Mouse (Mus musculus): ENCODE measurements around the gene Kcne1. TPM values are rescaled to one million over a fixed set of nuclear protein-coding genes. Genes with fewer than 3 reads are reported as not detected.
A peak's percentile ranks its signal among the peaks of the same experiment; 100 is the strongest.

Gene Kcne1
- total RNA-seq, 4 experiments from 2014 or later, result 2.7 to 7.8 (median 4.7) TPM

- no peak for DNase-seq (ENCODE audit: low spot score)
Observed at GRCm38 (mm10) chr16:92307947-92308346, 51.3 kb downstream of the Kcne1 start.

DNA sequence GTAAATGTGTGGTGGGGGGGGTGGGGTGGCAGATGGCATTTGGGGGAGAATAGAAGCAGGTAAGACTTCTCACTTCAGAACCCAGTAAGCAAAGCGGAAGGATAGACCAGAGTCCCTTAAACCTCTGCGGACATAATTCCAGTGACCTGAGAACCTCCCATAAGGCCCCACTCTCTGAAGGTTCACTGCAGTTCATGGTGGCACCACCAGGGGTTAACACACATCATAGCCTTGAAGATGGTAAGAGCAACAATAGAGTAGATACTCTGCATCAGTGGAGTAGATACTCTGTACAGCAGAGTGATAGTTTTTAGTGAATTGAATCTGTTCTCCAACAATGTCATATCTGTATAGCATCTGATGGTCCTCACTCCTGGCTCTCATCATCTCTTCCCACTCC lies 53.7 kb downstream of the Kcne1 start:
- DNase-seq (ENCODE audit: low spot score), result no peak

GRCm38 (mm10) chr16:92302506-92302905 lies 56.8 kb downstream of the Kcne1 start:
- no peak for DNase-seq (ENCODE audit: low spot score)

GRCm38 (mm10) chr16:92301989-92302388 lies 57.3 kb downstream of the Kcne1 start:
- no peak for DNase-seq (ENCODE audit: low spot score)

DNA sequence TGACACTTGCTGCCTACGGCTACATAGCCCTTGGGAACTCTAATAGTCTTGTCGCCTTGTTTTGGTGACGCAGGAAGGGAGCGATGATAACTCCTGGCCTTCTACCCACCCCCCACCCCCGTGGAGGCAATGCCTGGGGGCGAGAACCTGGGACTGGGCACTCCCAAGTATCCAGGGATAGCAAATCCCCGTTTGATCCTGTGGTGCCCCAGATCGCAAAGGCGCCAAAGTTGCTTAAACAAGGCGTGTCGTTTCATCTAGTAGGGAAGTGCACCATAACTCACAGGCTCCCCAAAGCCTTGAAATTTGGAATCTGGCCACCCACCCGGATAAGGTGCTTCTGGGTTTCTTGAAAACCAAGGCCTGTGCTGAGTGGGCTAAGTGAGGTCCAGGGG lies 57.9 kb downstream of the Kcne1 start:
- DNase-seq (ENCODE audit: low spot score), result no peak

DNA sequence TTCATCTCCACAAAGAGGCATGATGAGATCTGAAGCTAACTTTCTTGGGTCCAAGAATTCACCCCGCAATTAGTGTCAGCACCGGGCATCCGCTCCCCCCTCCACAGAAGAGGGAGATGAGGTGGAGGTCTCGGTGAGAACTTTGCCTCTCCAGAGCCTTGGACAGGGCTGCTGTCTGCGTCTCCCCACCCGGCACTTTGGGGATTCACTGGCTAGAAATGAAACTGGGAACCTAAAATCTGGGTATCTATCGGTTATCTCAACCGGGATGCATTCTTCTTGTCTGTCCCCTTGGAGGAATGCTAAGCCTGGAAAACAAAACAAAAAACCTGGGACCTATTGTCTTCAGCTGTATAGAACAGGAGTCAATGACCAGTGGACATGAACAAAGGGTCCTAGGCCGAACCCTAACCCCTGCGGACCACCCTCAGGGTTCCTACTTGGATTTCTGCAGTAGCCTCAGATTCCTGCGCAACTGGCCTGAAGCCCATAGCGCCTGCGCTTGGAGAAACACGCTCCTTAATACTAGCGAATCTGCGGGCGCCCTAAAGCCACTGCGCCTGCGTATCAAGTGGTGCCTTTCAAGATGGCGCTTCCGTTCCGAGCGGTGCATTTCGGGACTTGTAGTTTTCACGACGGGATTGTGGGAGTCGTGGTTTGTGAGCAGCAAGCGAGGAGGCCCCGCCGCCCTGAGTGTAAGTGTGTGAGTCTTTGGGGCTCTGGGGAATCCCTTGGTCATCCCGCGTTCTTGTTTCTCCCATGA lies 58.4 kb downstream of the Kcne1 start, which contains the start of gene Smim11:
TSS of gene Smim11 (plus strand) at position 638 of the 763 bp plus-strand sequence.
- peak; percentile 96 for DNase-seq (ENCODE audit: low spot score)

Other genes starting within 250 kb of the Kcne1 start
- gene Kcne2, start 67.1 kb downstream of the Kcne1 start, total RNA-seq (2022), result not detected
- gene Smim11, start 58.2 kb downstream of the Kcne1 start, total RNA-seq (2022), result 10 to 100 TPM; 84.4 to 94.5 (median 88.3) TPM
- under 1 TPM; 0.24 to 0.86 (median 0.42) TPM for gene Fam243, start 38.0 kb downstream of the Kcne1 start, total RNA-seq (2022)
- gene Rcan1, start 111.4 kb upstream of the Kcne1 start, total RNA-seq (2022), result 100 to 1,000 TPM in 1 of 4 experiments, 10 to 100 TPM in 3; 51.0 to 123 (median 71.2) TPM
- under 1 TPM; 0.34 to 0.63 (median 0.41) TPM for gene Clic6, start 126.3 kb upstream of the Kcne1 start, total RNA-seq (2022)

Measured in heart, adult 8-10 months (tissue).